Mouse (Mus musculus): ENCODE results near the gene BC051665. TPM values are rescaled to one million over a fixed set of nuclear protein-coding genes. Genes with fewer than 3 reads are reported as not detected.

BC051665 gene
- polyA plus RNA-seq, 1 experiment, result not detected

GRCm38 (mm10) chr13:60802749-60803148, 16.6 kb upstream of the BC051665 start, which contains the start of gene Ctsll3:
Gene Ctsll3 (minus strand): TSS chr13:60802849.
- Histone ChIP-seq H3K27ac (ENCODE audit: insufficient read depth, low read depth, low read length) (no peak within 1 kb of the TSS), H3K27me3 (replicated peaks; ENCODE audit: control insufficient read depth, insufficient read depth, low read length) (no peaks in the 10 kb centered on the region), H3K36me3 (ENCODE audit: control insufficient read depth, insufficient read depth, low read length) (no peaks in the 10 kb centered on the region), H3K4me1 (ENCODE audit: control insufficient read depth, insufficient read depth, low read length) (no peaks in the 10 kb centered on the region), H3K4me3 (ENCODE audit: insufficient read depth, low read depth, low read length) (no peak within 1 kb of the TSS)
- TF ChIP-seq POLR2A (IDR thresholded peaks at IDR 0.05; ENCODE audit: low read depth, low read length) (no peak), CTCF (conservative IDR thresholded peaks at IDR 0.05; ENCODE audit: insufficient read depth, insufficient read length, low read depth, low read length) (no peak)
- DNase-seq, result no peak
- WGBS, result 78% methylated on average over 1 of the region's 1 CpGs

- no peak overlapping the region for H3K27ac ChIP-seq (ENCODE audit: insufficient read depth, low read depth, low read length)
- no peak for TF ChIP-seq POLR2A (IDR thresholded peaks at IDR 0.05; ENCODE audit: low read depth, low read length)
- TF ChIP-seq CTCF (conservative IDR thresholded peaks at IDR 0.05; ENCODE audit: insufficient read depth, insufficient read length, low read depth, low read length), result no peak
- 79% methylated on average over 1 of the region's 1 CpGs for WGBS
Observed at GRCm38 (mm10) chr13:60789466-60789865, 3.3 kb upstream of the BC051665 start.

GRCm38 (mm10) chr13:60783301-60783700, 2.9 kb downstream of the BC051665 start:
- H3K27me3 ChIP-seq (replicated peaks; ENCODE audit: control insufficient read depth, insufficient read depth, low read length), result no peaks in the 10 kb centered on the region
- H3K36me3 ChIP-seq (ENCODE audit: control insufficient read depth, insufficient read depth, low read length), result no peaks in the 10 kb centered on the region
- no peak overlapping the region for H3K4me3 ChIP-seq (ENCODE audit: insufficient read depth, low read depth, low read length)
- no peak overlapping the region for H3K27ac ChIP-seq (ENCODE audit: insufficient read depth, low read depth, low read length)
- no peaks in the 10 kb centered on the region for H3K4me1 ChIP-seq (ENCODE audit: control insufficient read depth, insufficient read depth, low read length)
- DNase-seq, result no peak
- WGBS, result 86% methylated on average over 7 of the region's 7 CpGs
- TF ChIP-seq CTCF (conservative IDR thresholded peaks at IDR 0.05; ENCODE audit: insufficient read depth, insufficient read length, low read depth, low read length), result no peak
- no peak for TF ChIP-seq POLR2A (IDR thresholded peaks at IDR 0.05; ENCODE audit: low read depth, low read length)

More at GRCm38 (mm10) chr13:60789466-60789865, 3.3 kb upstream of the BC051665 start:
- Histone ChIP-seq H3K4me3 (ENCODE audit: insufficient read depth, low read depth, low read length) (no peak overlapping the region), H3K36me3 (ENCODE audit: control insufficient read depth, insufficient read depth, low read length) (no peaks in the 10 kb centered on the region), H3K4me1 (ENCODE audit: control insufficient read depth, insufficient read depth, low read length) (no peaks in the 10 kb centered on the region), H3K27me3 (replicated peaks; ENCODE audit: control insufficient read depth, insufficient read depth, low read length) (no peaks in the 10 kb centered on the region)
- DNase-seq, result no peak

GRCm38 (mm10) chr13:60780534-60780933, 5.6 kb downstream of the BC051665 start:
- no peaks in the 10 kb centered on the region for H3K36me3 ChIP-seq (ENCODE audit: control insufficient read depth, insufficient read depth, low read length)
- TF ChIP-seq POLR2A (IDR thresholded peaks at IDR 0.05; ENCODE audit: low read depth, low read length) (no peak), CTCF (conservative IDR thresholded peaks at IDR 0.05; ENCODE audit: insufficient read depth, insufficient read length, low read depth, low read length) (no peak)
- no peaks in the 10 kb centered on the region for H3K27me3 ChIP-seq (replicated peaks; ENCODE audit: control insufficient read depth, insufficient read depth, low read length)
- no peaks in the 10 kb centered on the region for H3K4me1 ChIP-seq (ENCODE audit: control insufficient read depth, insufficient read depth, low read length)
- H3K27ac ChIP-seq (ENCODE audit: insufficient read depth, low read depth, low read length), result no peak overlapping the region
- H3K4me3 ChIP-seq (ENCODE audit: insufficient read depth, low read depth, low read length), result no peak overlapping the region
- peak; percentile 16 for DNase-seq
- WGBS, result 60% methylated on average over 3 of the region's 3 CpGs

- DNase-seq, result no peak
- H3K4me3 ChIP-seq (ENCODE audit: insufficient read depth, low read depth, low read length), result no peak overlapping the region
- H3K4me1 ChIP-seq (ENCODE audit: control insufficient read depth, insufficient read depth, low read length), result no peaks in the 10 kb centered on the region
- TF ChIP-seq CTCF (conservative IDR thresholded peaks at IDR 0.05; ENCODE audit: insufficient read depth, insufficient read length, low read depth, low read length) (no peak), POLR2A (IDR thresholded peaks at IDR 0.05; ENCODE audit: low read depth, low read length) (no peak)
- H3K27me3 ChIP-seq (replicated peaks; ENCODE audit: control insufficient read depth, insufficient read depth, low read length), result no peaks in the 10 kb centered on the region; the same call in 1 of the 2 replicates
- 94% methylated on average over 17 of the region's 17 CpGs for WGBS
- H3K27ac ChIP-seq (ENCODE audit: insufficient read depth, low read depth, low read length), result no peak overlapping the region
- no peaks in the 10 kb centered on the region; the same call in none of the 2 replicates for H3K36me3 ChIP-seq (ENCODE audit: control insufficient read depth, insufficient read depth, low read length)
Observed at GRCm38 (mm10) chr13:60761161-60761560, 25.0 kb downstream of the BC051665 start.

- no peak overlapping the region for H3K27ac ChIP-seq (ENCODE audit: insufficient read depth, low read depth, low read length)
- WGBS, result 90% methylated on average over 12 of the region's 12 CpGs
- no peak overlapping the region for H3K4me3 ChIP-seq (ENCODE audit: insufficient read depth, low read depth, low read length)
- DNase-seq, result no peak
- no peak for TF ChIP-seq CTCF (conservative IDR thresholded peaks at IDR 0.05; ENCODE audit: insufficient read depth, insufficient read length, low read depth, low read length)
- TF ChIP-seq POLR2A (IDR thresholded peaks at IDR 0.05; ENCODE audit: low read depth, low read length), result no peak
- no peaks in the 10 kb centered on the region for H3K4me1 ChIP-seq (ENCODE audit: control insufficient read depth, insufficient read depth, low read length)
- no peaks in the 10 kb centered on the region; the same call in 1 of the 2 replicates for H3K27me3 ChIP-seq (replicated peaks; ENCODE audit: control insufficient read depth, insufficient read depth, low read length)
- H3K36me3 ChIP-seq (ENCODE audit: control insufficient read depth, insufficient read depth, low read length), result no peaks in the 10 kb centered on the region; the same call in none of the 2 replicates
Observed at GRCm38 (mm10) chr13:60760392-60760791, 25.8 kb downstream of the BC051665 start.

- TF ChIP-seq POLR2A (IDR thresholded peaks at IDR 0.05; ENCODE audit: low read depth, low read length), result no peak
- TF ChIP-seq CTCF (conservative IDR thresholded peaks at IDR 0.05; ENCODE audit: insufficient read depth, insufficient read length, low read depth, low read length), result peak; percentile 70
- Histone ChIP-seq H3K4me3 (ENCODE audit: insufficient read depth, low read depth, low read length) (no peak overlapping the region), H3K27ac (ENCODE audit: insufficient read depth, low read depth, low read length) (no peak overlapping the region), H3K27me3 (replicated peaks; ENCODE audit: control insufficient read depth, insufficient read depth, low read length) (no peaks in the 10 kb centered on the region; the same call in 1 of the 2 replicates), H3K4me1 (ENCODE audit: control insufficient read depth, insufficient read depth, low read length) (no peaks in the 10 kb centered on the region), H3K36me3 (ENCODE audit: control insufficient read depth, insufficient read depth, low read length) (no peaks in the 10 kb centered on the region; the same call in none of the 2 replicates)
- peak; percentile 47 for DNase-seq
- 25% methylated on average over 6 of the region's 6 CpGs for WGBS
Observed at GRCm38 (mm10) chr13:60759136-60759535, 27.0 kb downstream of the BC051665 start.
